Mouse (Mus musculus) limb, embryonic 10.5 days (tissue): ENCODE measurements at regions not wholly inside any gene's neighbourhood (a gene's known extent, or its start where the extent isn't known, plus 50 kb on each side); places are given as distances from the start of the nearest gene placed in this dataset.

Experiments
- DNase-seq: peaks from one replicate; pipeline ENCODE4 v3.0.0-alpha.2; 2017; ENCODE audit warnings: low spot score
- H3K27ac ChIP-seq: fragments of 300-500 bp; sonication (generic); 2 replicates; pipeline ENCODE4 v1.5.1; 2016; ENCODE audit warnings: mild to moderate bottlenecking
- H3K27me3 ChIP-seq: fragments of 300-500 bp; sonication (generic); 2 replicates; pipeline ENCODE4 v1.6.1; 2016; ENCODE audit warnings: low read depth, mild to moderate bottlenecking; ENCODE audit not compliant: poor library complexity, severe bottlenecking
- H3K36me3 ChIP-seq: fragments of 300-500 bp; sonication (generic); 2 replicates; pipeline ENCODE4 v1.6.1; 2016; ENCODE audit warnings: mild to moderate bottlenecking, moderate library complexity
- H3K4me1 ChIP-seq: fragments of 300-500 bp; sonication (generic); 2 replicates; pipeline ENCODE4 v1.6.1; 2016
- H3K4me3 ChIP-seq: fragments of 300-500 bp; sonication (generic); 2 replicates; pipeline ENCODE4 v1.5.1; 2016; ENCODE audit warnings: mild to moderate bottlenecking, moderate library complexity
- H3K9me3 ChIP-seq: fragments of 300-500 bp; sonication (generic); replicated peaks from 2 replicates; pipeline ENCODE4 v1.6.1; 2016; ENCODE audit warnings: mild to moderate bottlenecking
- WGBS: fragments of 180-500 bp; shearing (Covaris S2); methylation state at CpG from one replicate; pipeline ENCODE4 v1.1.7; 2016; 5-methylcytosine and 5-hydroxymethylcytosine counted together

DNA sequence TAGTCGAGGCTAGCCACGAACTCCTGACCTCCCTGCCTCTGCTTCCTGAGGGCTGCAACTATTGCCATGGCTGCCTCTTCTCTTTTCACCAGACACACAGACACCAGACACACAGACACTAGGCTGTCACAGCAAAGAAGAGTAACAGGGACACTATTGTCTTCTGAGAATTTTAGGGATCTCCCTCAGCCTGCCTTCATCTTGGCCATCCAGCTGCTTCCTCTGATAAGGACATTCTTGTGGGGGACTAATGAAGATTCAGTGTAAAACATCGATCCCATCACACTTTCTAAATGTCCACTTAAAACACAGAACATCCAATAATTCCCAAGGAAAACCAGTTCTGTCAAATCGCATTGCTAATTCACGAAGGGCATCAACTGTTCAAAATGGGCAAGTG, 98.2 kb downstream of the Cd24a start:
- WGBS: 82% methylated on average over 5 of the region's 5 CpGs
- Histone ChIP-seq H3K27ac (no peak overlapping the region), H3K4me1 (peaks cover 23% of the 10 kb centered on the region), H3K9me3 (no peaks in the 10 kb centered on the region), H3K27me3 (no peaks in the 10 kb centered on the region), H3K4me3 (no peak overlapping the region), H3K36me3 (no peaks in the 10 kb centered on the region)
- DNase-seq: no peak

DNA sequence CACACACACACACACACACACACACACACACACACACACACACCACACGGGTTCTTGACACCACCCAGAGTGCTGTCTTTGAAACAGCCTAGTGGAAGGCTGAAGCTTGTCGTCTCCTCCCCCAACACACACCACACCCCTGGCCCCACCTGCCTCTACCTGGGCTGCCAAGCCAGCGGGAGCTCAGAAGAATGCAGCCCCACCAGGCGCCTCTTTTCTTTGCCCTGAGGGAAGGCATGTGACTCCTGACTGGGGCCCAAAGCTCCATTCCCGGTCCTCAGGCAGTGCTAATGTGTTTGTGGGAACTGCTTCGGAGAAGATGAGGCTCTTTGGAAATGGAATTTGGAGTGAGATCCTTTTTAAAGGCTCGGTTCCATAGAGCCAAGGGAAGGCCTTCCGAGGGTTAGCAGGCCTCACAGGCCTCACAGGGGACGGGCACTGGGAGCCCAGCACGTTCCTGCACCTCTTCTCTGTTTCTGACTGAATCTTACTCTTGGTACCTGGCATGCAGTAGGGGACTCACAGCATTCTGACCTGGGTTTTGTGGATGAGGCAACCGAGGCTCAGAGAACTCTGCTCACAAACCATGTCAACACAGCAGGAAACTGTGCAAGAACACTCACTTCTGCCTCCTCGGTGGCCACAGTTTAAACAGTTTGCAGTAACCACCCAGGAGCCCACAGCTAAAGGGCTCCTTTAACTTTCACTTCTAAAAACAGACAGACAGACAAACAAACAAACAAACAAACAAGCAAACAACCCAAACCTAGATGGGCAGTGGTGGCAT, 106.4 kb downstream of the Cd24a start:
- H3K9me3 ChIP-seq: no peaks in the 10 kb centered on the region
- no peaks in the 10 kb centered on the region for H3K27me3 ChIP-seq
- DNase-seq: no peak
- H3K4me1 ChIP-seq: peaks cover 36% of the 10 kb centered on the region
- H3K27ac ChIP-seq: peak overlapping the region; percentile 47
- no peak overlapping the region for H3K4me3 ChIP-seq
- H3K36me3 ChIP-seq: no peaks in the 10 kb centered on the region
- WGBS: 42% methylated on average over 12 of the region's 12 CpGs

DNA sequence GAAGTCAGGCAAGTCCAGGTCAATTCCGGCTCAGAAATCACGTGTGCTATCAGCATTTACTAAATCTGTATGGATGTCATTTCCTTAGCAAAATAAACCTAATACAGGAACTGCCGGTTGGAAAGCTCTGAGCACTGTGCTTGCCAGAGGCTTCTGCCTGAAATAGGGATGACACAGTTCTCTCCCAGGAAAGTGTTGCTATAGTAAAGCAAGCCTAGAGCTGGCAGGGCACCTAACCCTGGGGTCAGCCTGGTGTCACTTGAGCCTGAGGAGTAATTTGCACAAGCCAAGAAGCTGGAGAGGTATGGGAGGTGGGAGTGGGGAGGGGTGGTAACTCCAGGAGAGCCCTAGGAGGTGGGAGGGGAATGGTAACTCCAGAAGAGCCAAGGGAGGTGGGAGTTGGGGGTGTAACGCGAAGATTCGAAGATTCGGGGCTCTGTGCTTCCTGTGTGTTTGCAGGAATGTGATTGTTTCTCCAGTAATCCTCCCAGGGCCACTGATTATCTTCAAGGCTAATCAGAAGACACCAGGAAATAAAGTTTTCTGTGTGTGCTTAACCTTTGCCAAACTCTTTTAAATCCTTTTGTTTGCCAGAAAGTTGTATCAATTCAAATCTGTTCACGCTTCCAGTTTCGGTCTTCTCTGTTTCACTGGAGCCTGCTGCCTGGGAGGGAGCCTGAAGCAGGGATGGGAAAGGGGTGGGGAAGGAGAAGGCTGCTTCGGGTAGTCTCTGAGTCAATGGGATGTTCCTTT, 111.3 kb downstream of the Cd24a start:
- Histone ChIP-seq H3K27me3 (no peaks in the 10 kb centered on the region), H3K4me1 (peaks cover 54% of the 10 kb centered on the region), H3K27ac (peak overlapping the region; percentile 61), H3K36me3 (no peaks in the 10 kb centered on the region), H3K9me3 (no peaks in the 10 kb centered on the region), H3K4me3 (no peak overlapping the region; the same call in 1 of the 2 replicates)
- 22% methylated on average over 10 of the region's 10 CpGs for WGBS
- DNase-seq: no peak

DNA sequence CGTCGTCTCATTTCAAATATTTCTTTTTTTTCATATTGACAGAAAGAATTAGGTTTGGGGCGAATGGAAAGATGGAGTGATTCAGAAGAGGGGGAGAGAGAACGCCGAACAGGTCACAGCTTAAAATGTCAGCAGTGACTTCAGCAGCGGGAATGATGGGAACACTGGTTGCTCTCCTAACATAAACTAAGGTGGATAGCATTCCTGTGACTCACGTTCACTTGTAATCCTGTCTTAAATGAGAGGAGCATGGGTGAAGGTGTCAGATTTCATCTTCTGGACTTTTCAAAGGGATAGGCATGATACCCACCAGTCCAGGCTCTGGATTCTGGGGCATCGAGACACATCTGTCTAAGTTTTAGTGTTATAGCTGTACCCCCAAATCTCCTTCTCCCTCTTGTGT, 111.8 kb downstream of the Cd24a start:
- H3K4me1 ChIP-seq: peaks cover 56% of the 10 kb centered on the region
- H3K4me3 ChIP-seq: no peak overlapping the region
- WGBS: 48% methylated on average over 8 of the region's 8 CpGs
- H3K36me3 ChIP-seq: no peaks in the 10 kb centered on the region
- no peaks in the 10 kb centered on the region for H3K9me3 ChIP-seq
- no peaks in the 10 kb centered on the region for H3K27me3 ChIP-seq
- H3K27ac ChIP-seq: peak overlapping the region; percentile 61
- DNase-seq: no peak

DNA sequence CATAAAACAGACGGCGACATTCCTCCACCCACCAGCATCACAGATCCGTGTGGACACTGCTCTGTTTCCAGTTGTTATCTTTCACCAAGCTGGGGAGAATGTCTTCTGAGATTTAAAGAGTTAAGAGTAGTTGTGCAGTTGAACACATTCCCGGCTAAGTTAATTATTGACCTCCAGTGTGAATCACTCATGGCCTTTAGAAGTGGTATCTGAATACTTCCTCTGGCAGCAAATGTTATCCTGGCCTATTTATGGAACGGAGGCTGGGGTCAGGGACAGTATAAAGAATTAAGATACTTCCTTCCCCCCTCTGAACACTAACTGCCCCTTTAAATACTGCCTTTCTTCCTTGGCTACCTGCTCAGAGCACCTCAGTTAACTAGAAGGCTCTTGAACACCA, 115.9 kb downstream of the Cd24a start:
- Histone ChIP-seq H3K27ac (no peak overlapping the region), H3K27me3 (no peaks in the 10 kb centered on the region), H3K4me3 (no peak overlapping the region), H3K36me3 (no peaks in the 10 kb centered on the region), H3K4me1 (peaks cover 32% of the 10 kb centered on the region), H3K9me3 (no peaks in the 10 kb centered on the region)
- whole genome bisulfite sequencing: 68% methylated on average over 5 of the region's 5 CpGs
- DNase-seq: no peak

DNA sequence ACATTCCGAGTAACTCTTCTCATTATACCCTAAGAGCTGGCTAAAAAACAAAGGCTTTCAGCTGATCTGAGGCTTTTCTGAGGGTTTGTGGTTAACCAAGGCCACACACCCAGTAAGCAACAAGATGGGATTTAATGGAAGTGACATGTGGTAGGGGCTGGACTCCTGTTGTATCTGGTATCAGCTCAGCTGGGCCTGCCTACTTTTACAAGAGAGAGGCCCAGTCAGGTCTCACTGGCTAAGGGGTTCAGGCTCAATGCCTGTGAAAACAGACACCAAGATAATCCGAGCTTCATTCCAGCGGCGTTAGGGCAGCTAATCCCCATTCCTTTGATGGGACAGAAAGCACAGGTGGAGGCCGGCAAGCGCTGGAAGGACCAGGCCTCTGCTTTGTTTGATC, 116.4 kb downstream of the Cd24a start:
- WGBS: 26% methylated on average over 6 of the region's 6 CpGs
- Histone ChIP-seq H3K27ac (peak overlapping the region; percentile 51; the same call in 1 of the 2 replicates), H3K27me3 (no peaks in the 10 kb centered on the region), H3K4me3 (no peak overlapping the region), H3K36me3 (no peaks in the 10 kb centered on the region), H3K4me1 (peaks cover 26% of the 10 kb centered on the region), H3K9me3 (no peaks in the 10 kb centered on the region)
- no peak for DNase-seq

DNA sequence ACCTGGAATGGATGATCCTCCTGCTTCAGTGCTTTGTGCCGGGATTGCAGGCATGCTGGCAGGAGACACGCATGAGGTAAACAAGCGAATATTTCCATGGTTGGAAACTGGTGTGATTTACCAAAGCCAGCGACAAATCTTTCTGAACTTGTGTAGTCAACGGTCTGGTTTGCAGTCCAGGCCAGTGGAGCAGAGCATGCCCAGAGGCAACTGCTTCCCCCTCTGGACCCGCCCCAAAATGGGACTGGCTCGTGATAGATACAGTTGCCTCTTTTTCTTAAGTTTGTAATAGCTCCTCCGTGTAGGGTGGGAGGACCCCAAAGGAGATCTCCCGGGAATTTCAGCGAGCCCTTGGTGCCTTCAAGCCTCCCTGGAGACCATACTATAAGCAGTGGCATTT, 117.4 kb downstream of the Cd24a start:
- 80% methylated on average over 10 of the region's 10 CpGs for WGBS

DNA sequence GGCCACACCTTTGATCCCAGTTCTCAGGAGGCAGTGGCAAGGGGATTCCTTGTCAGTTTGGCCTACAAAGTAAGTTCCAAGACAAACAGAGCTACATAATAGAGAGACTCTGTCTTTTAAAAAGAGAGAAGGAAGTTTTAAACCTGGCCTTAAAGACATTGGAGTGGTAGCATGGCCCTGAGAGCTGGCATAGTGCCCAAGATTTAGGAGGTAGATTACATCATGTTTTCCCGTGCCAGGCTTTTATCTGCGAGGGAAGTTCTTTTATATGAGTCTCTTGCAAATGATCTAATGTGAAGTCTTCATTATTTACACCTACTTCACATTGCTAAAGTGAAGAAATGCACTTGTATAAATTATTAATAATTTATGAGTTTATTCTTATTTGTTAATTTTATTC, 119.8 kb downstream of the Cd24a start:
- 85% methylated on average over 2 of the region's 2 CpGs for WGBS
- Histone ChIP-seq H3K4me3 (no peak overlapping the region), H3K4me1 (peaks cover 11% of the 10 kb centered on the region), H3K9me3 (no peaks in the 10 kb centered on the region), H3K27me3 (no peaks in the 10 kb centered on the region), H3K27ac (no peak overlapping the region), H3K36me3 (no peaks in the 10 kb centered on the region)
- DNase-seq: no peak

More for the DNA sequence above, 117.4 kb downstream of the Cd24a start:
- Histone ChIP-seq H3K36me3 (no peaks in the 10 kb centered on the region), H3K27ac (0 out of 2 replicates have a peak overlapping the region, but pooled peaks have one; percentile 9), H3K4me3 (no peak overlapping the region), H3K27me3 (no peaks in the 10 kb centered on the region), H3K9me3 (no peaks in the 10 kb centered on the region), H3K4me1 (peaks cover 17% of the 10 kb centered on the region)
- DNase-seq: no peak

DNA sequence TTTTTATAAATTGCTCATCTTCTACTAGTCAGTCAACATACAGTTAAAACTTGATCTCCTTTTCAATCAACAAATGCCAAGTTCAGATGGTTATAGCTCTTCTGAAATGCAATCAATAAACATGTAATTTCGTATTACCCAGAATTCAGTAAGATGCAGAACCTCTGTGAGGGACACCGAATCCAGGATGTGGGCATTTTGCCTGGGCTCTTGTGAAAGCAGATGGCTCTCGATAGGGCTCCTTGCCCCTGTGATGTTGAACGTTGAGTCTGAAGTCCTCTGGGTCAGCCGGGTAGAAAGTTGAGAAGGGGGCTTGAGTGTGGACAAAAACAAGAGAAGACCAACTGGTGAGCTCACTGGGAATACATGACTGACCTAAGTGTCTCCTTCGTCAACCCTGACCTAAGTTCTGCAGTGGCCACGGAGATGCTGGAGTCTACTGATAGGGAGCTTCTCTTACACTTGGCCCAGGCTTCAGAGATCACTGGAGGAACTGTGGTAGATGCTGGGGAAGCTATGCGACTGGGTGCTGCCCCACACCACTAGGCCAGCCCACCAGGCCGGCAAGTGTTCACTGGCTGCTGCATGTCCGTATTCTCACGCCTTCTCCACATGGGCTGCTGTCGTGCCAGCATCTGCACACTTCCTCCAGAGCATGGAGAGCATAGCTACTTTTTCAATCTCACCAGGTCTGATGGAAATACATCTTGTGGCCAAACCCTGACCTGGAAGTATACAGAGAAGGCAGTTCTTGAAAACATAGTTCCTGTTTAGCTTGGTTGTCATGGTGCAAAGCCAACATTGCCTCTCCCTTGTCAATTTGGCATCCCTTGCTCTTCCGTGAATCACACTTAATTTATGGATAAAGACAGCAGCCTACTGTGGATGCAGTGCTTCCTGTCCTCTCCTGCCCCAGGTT, 122.5 kb downstream of the Cd24a start:
- no peaks in the 10 kb centered on the region for H3K9me3 ChIP-seq
- no peak overlapping the region for H3K27ac ChIP-seq
- H3K36me3 ChIP-seq: no peaks in the 10 kb centered on the region
- no peaks in the 10 kb centered on the region for H3K27me3 ChIP-seq
- peaks cover 7% of the 10 kb centered on the region for H3K4me1 ChIP-seq
- no peak overlapping the region for H3K4me3 ChIP-seq
- no peak for DNase-seq
- 88% methylated on average over 13 of the region's 13 CpGs for WGBS

DNA sequence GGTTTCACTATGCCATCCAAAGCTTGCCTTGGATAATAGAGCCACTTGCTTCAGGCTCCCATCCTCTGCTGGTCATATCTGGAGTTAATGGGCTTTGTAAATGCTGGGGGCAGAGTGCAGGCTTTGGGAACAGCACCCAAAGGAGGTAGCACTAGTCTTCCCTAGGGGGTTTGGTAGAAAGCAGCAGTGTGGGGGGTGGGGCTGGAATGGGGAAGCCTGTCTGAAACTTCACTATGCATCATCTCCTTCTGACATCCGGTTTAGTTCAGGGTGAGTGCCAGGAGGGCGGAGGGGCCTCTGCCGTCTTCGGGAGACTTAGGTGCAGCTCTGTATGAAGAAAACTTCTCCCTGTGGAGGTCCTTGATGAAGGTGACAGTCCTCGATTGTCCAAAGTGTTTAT, 124.8 kb downstream of the Cd24a start:
- peaks cover 27% of the 10 kb centered on the region for H3K4me1 ChIP-seq
- DNase-seq: no peak
- no peaks in the 10 kb centered on the region for H3K27me3 ChIP-seq
- H3K36me3 ChIP-seq: no peaks in the 10 kb centered on the region
- no peak overlapping the region for H3K4me3 ChIP-seq
- no peak overlapping the region for H3K27ac ChIP-seq
- H3K9me3 ChIP-seq: no peaks in the 10 kb centered on the region
- WGBS: 88% methylated on average over 5 of the region's 5 CpGs

DNA sequence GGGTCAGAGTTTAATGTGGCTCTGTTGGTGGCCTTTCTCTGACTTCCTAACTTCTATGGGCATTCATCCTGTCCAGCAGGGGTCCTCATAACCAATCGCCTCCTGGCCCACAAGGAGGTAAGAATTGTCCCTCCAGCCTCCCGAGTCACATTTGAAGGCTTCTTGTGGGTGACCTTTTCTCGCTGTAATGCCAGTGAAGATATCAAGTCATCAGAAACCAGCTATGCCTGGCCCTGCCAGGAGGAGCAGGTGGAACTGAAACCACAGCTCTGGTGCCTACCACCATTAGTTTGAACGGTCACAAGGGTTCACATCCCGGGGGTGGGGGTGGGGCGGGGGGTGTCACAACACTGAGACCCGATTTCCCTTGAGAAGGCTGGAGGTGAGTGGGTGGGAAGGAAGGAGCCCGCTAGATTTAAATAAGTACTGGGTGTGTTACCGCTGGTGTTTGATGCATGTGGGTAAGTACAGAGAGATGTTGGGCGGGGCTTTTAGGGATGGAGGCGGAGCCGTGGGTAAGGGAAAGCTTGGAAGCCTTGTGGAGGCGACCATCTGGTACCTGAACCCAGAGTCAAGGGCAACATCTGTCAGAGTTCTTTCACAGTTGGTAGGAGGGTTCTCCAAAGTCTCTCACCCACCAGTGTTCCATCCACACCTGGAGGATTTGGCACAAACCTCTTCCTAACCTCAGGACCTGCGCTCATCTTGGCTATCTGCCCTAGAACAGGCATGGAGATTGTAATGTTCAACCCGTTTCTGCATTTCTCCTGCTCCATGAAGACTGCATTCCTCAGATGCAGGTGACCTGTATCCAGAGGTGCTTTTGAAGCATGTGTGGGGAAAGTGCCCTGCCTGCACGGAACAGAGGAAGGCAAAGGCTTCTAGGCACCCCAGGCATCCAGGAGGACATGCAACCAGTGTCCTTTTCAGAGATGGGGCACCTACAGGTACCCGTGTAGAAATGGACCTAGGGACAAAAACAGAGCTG, 128.2 kb downstream of the Cd24a start:
- H3K9me3 ChIP-seq: no peaks in the 10 kb centered on the region
- no peak overlapping the region for H3K4me3 ChIP-seq
- 62% methylated on average over 17 of the region's 17 CpGs for whole genome bisulfite sequencing
- H3K27ac ChIP-seq: peak overlapping the region; percentile 20; the same call in 1 of the 2 replicates
- no peak for DNase-seq
- H3K27me3 ChIP-seq: no peaks in the 10 kb centered on the region
- peaks cover 30% of the 10 kb centered on the region for H3K4me1 ChIP-seq
- H3K36me3 ChIP-seq: no peaks in the 10 kb centered on the region

DNA sequence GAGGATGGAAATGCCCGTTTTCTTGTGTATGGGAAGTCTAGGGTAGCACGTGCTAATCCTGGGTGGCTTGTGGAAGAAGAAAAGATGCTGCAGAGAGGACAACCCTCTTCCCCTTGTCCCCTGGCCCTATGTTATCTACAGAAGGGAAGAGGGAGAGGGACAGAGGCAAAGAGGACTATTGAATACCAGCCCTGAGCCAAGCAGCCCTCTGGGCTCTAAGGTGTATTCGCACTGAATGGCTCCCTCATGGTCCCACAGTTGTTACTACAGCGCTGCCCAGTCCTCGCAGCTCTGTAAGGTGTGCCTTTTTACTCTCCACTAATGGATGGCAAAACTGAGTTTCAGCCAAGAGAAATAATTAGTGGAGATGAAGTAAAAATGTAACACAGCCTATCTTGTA, 128.9 kb downstream of the Cd24a start:
- Histone ChIP-seq H3K36me3 (no peaks in the 10 kb centered on the region), H3K4me3 (no peak overlapping the region), H3K9me3 (no peaks in the 10 kb centered on the region), H3K27me3 (no peaks in the 10 kb centered on the region), H3K4me1 (peaks cover 30% of the 10 kb centered on the region), H3K27ac (peak overlapping the region; percentile 44; the same call in 1 of the 2 replicates)
- no peak for DNase-seq
- WGBS: 73% methylated on average over 5 of the region's 5 CpGs
